Mouse (Mus musculus) MEL (cell line): ENCODE measurements around the gene Dusp12. TPM values are rescaled to one million over a fixed set of nuclear protein-coding genes. Genes with fewer than 3 reads are reported as not detected.

ENCODE experiments used
- DNase-seq: peaks from one replicate; pipeline ENCODE4 v3.0.0; 2011; ENCODE audit warnings: low read depth, low spot score
- H3K27ac ChIP-seq: 2 replicates; pipeline ENCODE4 v1.5.1; 2012; ENCODE audit warnings: low read depth, mild to moderate bottlenecking, control low read depth, low read length, moderate library complexity; ENCODE audit not compliant: control insufficient read depth
- H3K27me3 ChIP-seq, 2 experiments: fragments of 150-350 bp in 1 of 2; sonication (generic) in 1 of 2; 2 replicates each; pipeline ENCODE4 v1.6.1; 2012; ENCODE audit warnings: low read length in 2 of 2, mild to moderate bottlenecking in 2 of 2, improper control_type of control experiment in 1 of 2, moderate library complexity in 1 of 2; ENCODE audit not compliant: insufficient read depth in 2 of 2, control insufficient read depth in 1 of 2
- H3K36me3 ChIP-seq, 2 experiments: 2 replicates each; pipeline ENCODE4 v1.6.1; 2012 to 2014; ENCODE audit warnings: low read length in 2 of 2, improper control_type of control experiment in 1 of 2, inconsistent platforms in 1 of 2, mild to moderate bottlenecking in 1 of 2; ENCODE audit not compliant: insufficient read depth in 2 of 2, control insufficient read depth in 1 of 2
- H3K4me1 ChIP-seq, 2 experiments: fragments of 150-350 bp in 1 of 2; sonication (generic) in 1 of 2; 2 replicates each; pipeline ENCODE4 v1.6.1; 2012; ENCODE audit warnings: low read length in 2 of 2, improper control_type of control experiment in 1 of 2, mild to moderate bottlenecking in 1 of 2; ENCODE audit not compliant: insufficient read depth in 2 of 2, control insufficient read depth in 1 of 2
- H3K4me3 ChIP-seq, 2 experiments: fragments of 150-350 bp in 1 of 2; sonication (generic) in 1 of 2; 2 replicates each; pipeline ENCODE4 v1.5.1; 2012; ENCODE audit warnings: low read depth in 2 of 2, low read length in 2 of 2, mild to moderate bottlenecking in 2 of 2, moderate library complexity in 2 of 2, control low read depth in 1 of 2, improper control_type of control experiment in 1 of 2; ENCODE audit not compliant: control insufficient read depth in 1 of 2, insufficient read depth in 1 of 2
- H3K79me2 ChIP-seq: 2 replicates; pipeline ENCODE4 v1.6.1; 2012; ENCODE audit warnings: mild to moderate bottlenecking, low read length, moderate library complexity; ENCODE audit not compliant: control insufficient read depth, poor library complexity, insufficient read depth
- H3K9ac ChIP-seq: 2 replicates; pipeline ENCODE4 v1.6.1; 2012; ENCODE audit warnings: low read depth, mild to moderate bottlenecking, control low read depth, low read length, moderate library complexity; ENCODE audit not compliant: control insufficient read depth, poor library complexity, severe bottlenecking
- H3K9me3 ChIP-seq: fragments of 150-350 bp; sonication (generic); replicated peaks from 2 replicates; pipeline ENCODE4 v1.6.1; 2012; ENCODE audit warnings: mild to moderate bottlenecking, low read length, improper control_type of control experiment, moderate library complexity; ENCODE audit not compliant: insufficient read depth
- BHLHE40 ChIP-seq: IDR thresholded peaks from 2 replicates; pipeline ENCODE4 v1.6.1; 2012; ENCODE audit warnings: low read depth, mild to moderate bottlenecking, inconsistent platforms, low read length, improper control_type of control experiment, borderline replicate concordance
- CTCF ChIP-seq, 3 experiments: IDR thresholded peaks in 2 of 3; conservative IDR thresholded peaks in 1 of 3; 2 replicates each; pipeline ENCODE4 v1.5.1; 2011 to 2012; ENCODE audit warnings: low read length in 3 of 3, low read depth in 2 of 3, mild to moderate bottlenecking in 2 of 3, improper control_type of control experiment in 1 of 3, inconsistent platforms in 1 of 3, mixed read lengths in 1 of 3, moderate library complexity in 1 of 3; ENCODE audit not compliant: control insufficient read depth in 1 of 3, insufficient read depth in 1 of 3, poor library complexity in 1 of 3, severe bottlenecking in 1 of 3
- E2F4 ChIP-seq: IDR thresholded peaks from 2 replicates; pipeline ENCODE4 v1.6.1; 2011; ENCODE audit warnings: low read depth, low read length, improper control_type of control experiment, borderline replicate concordance
- ELF1 ChIP-seq: IDR thresholded peaks from 2 replicates; pipeline ENCODE4 v1.6.1; 2014; ENCODE audit warnings: low read depth, mild to moderate bottlenecking, inconsistent platforms, low read length, improper control_type of control experiment, moderate library complexity
- EP300 ChIP-seq, 2 experiments: IDR thresholded peaks; 2 replicates each; pipeline ENCODE4 v1.6.1; 2011; ENCODE audit warnings: improper control_type of control experiment in 2 of 2, low read length in 2 of 2, low read depth in 1 of 2, mild to moderate bottlenecking in 1 of 2
- ETS1 ChIP-seq: IDR thresholded peaks from 2 replicates; pipeline ENCODE4 v1.6.1; 2012; ENCODE audit warnings: low read depth, mild to moderate bottlenecking, inconsistent platforms, low read length, improper control_type of control experiment, moderate library complexity
- GABPA ChIP-seq: IDR thresholded peaks from 2 replicates; pipeline ENCODE4 v1.6.1; 2012; ENCODE audit warnings: low read depth, mild to moderate bottlenecking, inconsistent platforms, low read length, improper control_type of control experiment, moderate library complexity
- GATA1 ChIP-seq: IDR thresholded peaks from 2 replicates; pipeline ENCODE4 v1.6.1; 2011; ENCODE audit warnings: low read depth, low read length, improper control_type of control experiment
- MAFK ChIP-seq: IDR thresholded peaks from 2 replicates; pipeline ENCODE4 v1.6.1; 2011; ENCODE audit warnings: low read depth, mild to moderate bottlenecking, low read length, improper control_type of control experiment, borderline replicate concordance
- MAZ ChIP-seq: IDR thresholded peaks from 2 replicates; pipeline ENCODE4 v1.6.1; 2012; ENCODE audit warnings: low read depth, mild to moderate bottlenecking, inconsistent platforms, low read length, improper control_type of control experiment
- MXI1 ChIP-seq: IDR thresholded peaks from 2 replicates; pipeline ENCODE4 v1.6.1; 2011; ENCODE audit warnings: mild to moderate bottlenecking, low read depth, low read length, improper control_type of control experiment
- MYB ChIP-seq: IDR thresholded peaks from 2 replicates; pipeline ENCODE4 v1.6.1; 2011; ENCODE audit warnings: mild to moderate bottlenecking, low read depth, low read length, improper control_type of control experiment
- MYC ChIP-seq: IDR thresholded peaks from 2 replicates; pipeline ENCODE4 v1.6.1; 2011; ENCODE audit warnings: low read depth, mild to moderate bottlenecking, low read length, improper control_type of control experiment, moderate library complexity
- NRF1 ChIP-seq: IDR thresholded peaks from 2 replicates; pipeline ENCODE4 v1.6.1; 2014; ENCODE audit warnings: low read depth, mild to moderate bottlenecking, inconsistent platforms, low read length, improper control_type of control experiment, moderate library complexity; ENCODE audit not compliant: poor library complexity, insufficient read depth, severe bottlenecking
- POLR2AphosphoS2 ChIP-seq: IDR thresholded peaks from 2 replicates; pipeline ENCODE4 v1.6.1; 2011; ENCODE audit warnings: low read length, improper control_type of control experiment
- POLR2AphosphoS5 ChIP-seq: IDR thresholded peaks from 2 replicates; pipeline ENCODE4 v1.6.1; 2012; ENCODE audit warnings: low read depth, borderline replicate concordance, mild to moderate bottlenecking, inconsistent platforms, low read length, moderate library complexity, mixed read lengths
- RAD21 ChIP-seq: IDR thresholded peaks from 2 replicates; pipeline ENCODE4 v1.6.1; 2011; ENCODE audit warnings: mild to moderate bottlenecking, low read depth, low read length, improper control_type of control experiment
- RCOR1 ChIP-seq: IDR thresholded peaks from 2 replicates; pipeline ENCODE4 v1.6.1; 2012; ENCODE audit warnings: low read depth, mild to moderate bottlenecking, inconsistent platforms, low read length, improper control_type of control experiment
- SIN3A ChIP-seq: IDR thresholded peaks from 2 replicates; pipeline ENCODE4 v1.6.1; 2012; ENCODE audit warnings: low read length, improper control_type of control experiment, inconsistent platforms
- SMC3 ChIP-seq: IDR thresholded peaks from 2 replicates; pipeline ENCODE4 v1.6.1; 2011; ENCODE audit warnings: low read depth, low read length, improper control_type of control experiment
- TBP ChIP-seq: IDR thresholded peaks from 2 replicates; pipeline ENCODE4 v1.8.0; 2011; ENCODE audit warnings: low read depth, low read length, improper control_type of control experiment
- UBTF ChIP-seq: IDR thresholded peaks from 2 replicates; pipeline ENCODE4 v1.6.1; 2012; ENCODE audit warnings: low read depth, mild to moderate bottlenecking, inconsistent platforms, low read length, improper control_type of control experiment, moderate library complexity, borderline replicate concordance; ENCODE audit not compliant: insufficient read depth
- USF1 ChIP-seq: IDR thresholded peaks from 2 replicates; pipeline ENCODE4 v1.6.1; 2014; ENCODE audit warnings: low read depth, mild to moderate bottlenecking, inconsistent platforms, low read length, improper control_type of control experiment, moderate library complexity
- USF2 ChIP-seq, 2 experiments: IDR thresholded peaks; 2 replicates each; pipeline ENCODE4 v1.6.1; 2011 to 2012; ENCODE audit warnings: improper control_type of control experiment in 2 of 2, low read length in 2 of 2, borderline replicate concordance in 1 of 2, inconsistent platforms in 1 of 2, low read depth in 1 of 2, mild to moderate bottlenecking in 1 of 2; ENCODE audit not compliant: insufficient read depth in 1 of 2
- ZC3H11A ChIP-seq: IDR thresholded peaks from 2 replicates; pipeline ENCODE4 v1.6.1; 2012; ENCODE audit warnings: low read depth, mild to moderate bottlenecking, inconsistent platforms, low read length, improper control_type of control experiment
- ZNF384 ChIP-seq: IDR thresholded peaks from 2 replicates; pipeline ENCODE4 v1.6.1; 2012; ENCODE audit warnings: low read depth, mild to moderate bottlenecking, inconsistent platforms, low read length, improper control_type of control experiment
- polyA plus RNA-seq, 2 experiments: library from polyadenylated mRNA; stranded (reverse) in 1 of 2; unstranded in 1 of 2; fragments of >175 nt in 1 of 2; fragments of >200 nt in 1 of 2; gene quantifications; 2 replicates each; pipeline versions ENCODE4 v1.2.1 to v1.2.4; 2012; ENCODE audit warnings: low replicate concordance in 2 of 2, low read depth in 1 of 2; ENCODE audit not compliant: insufficient read length in 2 of 2, insufficient read depth in 1 of 2, missing spikeins in 1 of 2
- total RNA-seq: library from RNA; depleted of rRNA; stranded (reverse); fragments of 300-350 nt; gene quantifications from 2 replicates; pipeline ENCODE4 v1.2.3, GENCODE M21; 2012

Gene Dusp12
- total and polyA plus RNA-seq, 3 experiments = 33.8 to 50.0 TPM; not detected in 1

- TF ChIP-seq USF2 (IDR thresholded peaks at IDR 0.05; ENCODE audit: borderline replicate concordance in 1 of 2, insufficient read depth in 1 of 2, low read depth in 1 of 2, low read length in 2 of 2) (no peak), E2F4 (no peak)
- TF ChIP-seq, all 39 proteins: peak for 14
Measured at GRCm38 (mm10) chr1:170884978-170885561, at the start of gene Dusp12, which contains the start of gene Gm26620 (continued).

GRCm38 (mm10) chr1:170934383-170934782, 49.0 kb upstream of the Dusp12 start:
- H3K9ac ChIP-seq = no peak overlapping the region
- DNase-seq = peak; percentile 85
- H3K27ac ChIP-seq = peak overlapping the region; percentile 33
- H3K79me2 ChIP-seq = no peaks in the 10 kb centered on the region
- TF ChIP-seq MXI1 (peak; percentile 43; the same call in 1 of the 2 replicates), MAFK (no peak), USF1 (peak; percentile 81), ELF1 (no peak), ZNF384 (no peak), SIN3A (peak; percentile 62; the same call in 1 of the 2 replicates), RAD21 (no peak), ETS1 (peak; percentile 73; the same call in 1 of the 2 replicates), EP300 (IDR thresholded peaks at IDR 0.05; ENCODE audit: low read depth in 1 of 2, low read length in 2 of 2) (0 out of 4 replicates have a peak, but pooled peaks of 1 of the 2 experiments have one; percentile 32), BHLHE40 (peak; percentile 72; the same call in 1 of the 2 replicates), UBTF (no peak), GATA1 (no peak), NRF1 (no peak), MYC (0 out of 2 replicates have a peak, but pooled peaks have one; percentile 59)
- H3K4me1 ChIP-seq = peaks cover 11 to 18% of the 10 kb centered on the region in 2 experiments
- peaks cover 0 to 17% of the 10 kb centered on the region in 2 experiments; a peak in 2 of 4 replicates for H3K36me3 ChIP-seq
- no peaks in the 10 kb centered on the region for H3K27me3 ChIP-seq
- H3K4me3 ChIP-seq = no peak overlapping the region
- no peaks in the 10 kb centered on the region for H3K9me3 ChIP-seq

- Histone ChIP-seq H3K4me1 (peaks cover 11 to 18% of the 10 kb centered on the region in 2 experiments), H3K79me2 (no peaks in the 10 kb centered on the region), H3K27ac (peak overlapping the region; percentile 33), H3K9me3 (no peaks in the 10 kb centered on the region), H3K4me3 (no peak overlapping the region), H3K27me3 (no peaks in the 10 kb centered on the region), H3K9ac (no peak overlapping the region), H3K36me3 (peaks cover 0 to 17% of the 10 kb centered on the region in 2 experiments; a peak in 2 of 4 replicates)
- DNase-seq = peak; percentile 70
- no peak for TF ChIP-seq ZC3H11A
- peak; percentile 29 for TF ChIP-seq RCOR1
- no peak for TF ChIP-seq SMC3
- no peak for TF ChIP-seq USF1
- TF ChIP-seq ETS1 = peak; percentile 80
- no peak for TF ChIP-seq MYB
- no peak for TF ChIP-seq USF2 (IDR thresholded peaks at IDR 0.05; ENCODE audit: borderline replicate concordance in 1 of 2, insufficient read depth in 1 of 2, low read depth in 1 of 2, low read length in 2 of 2)
- no peak for TF ChIP-seq TBP
- TF ChIP-seq POLR2AphosphoS5 = no peak
- no peak for TF ChIP-seq POLR2AphosphoS2
- TF ChIP-seq BHLHE40 = 0 out of 2 replicates have a peak, but pooled peaks have one; percentile 30
- TF ChIP-seq CTCF (IDR thresholded peaks at IDR 0.05 in 2 of 3, conservative IDR thresholded peaks at IDR 0.05 in 1 of 3; ENCODE audit: control insufficient read depth in 1 of 3, insufficient read depth in 1 of 3, low read depth in 2 of 3, low read length in 3 of 3, poor library complexity in 1 of 3, severe bottlenecking in 1 of 3) = no peak
- no peak for TF ChIP-seq MAZ
- 0 out of 2 replicates have a peak, but pooled peaks have one; percentile 14 for TF ChIP-seq ELF1
- no peak for TF ChIP-seq GABPA
Measured at GRCm38 (mm10) chr1:170933940-170934339, 48.6 kb upstream of the Dusp12 start.
